Mouse (Mus musculus) v-Abl transformed pro-B cells (cell line): ENCODE data around the gene Aig1.
"Not testable (repeated sequence)": the region's sequence is repeated elsewhere in the genome, so short reads cannot be mapped to it uniquely, and the experiment has no call there.

Experiments used
- in situ Hi-C, 2 experiments: fragments of 400-800 bp; cut with MboI; formaldehyde crosslinking; loops; one replicate each; pipeline ENCODE4 v1.15.1; 2025; ENCODE audit not compliant: unreplicated experiment in 2 of 2

Aig1 gene

DNA sequence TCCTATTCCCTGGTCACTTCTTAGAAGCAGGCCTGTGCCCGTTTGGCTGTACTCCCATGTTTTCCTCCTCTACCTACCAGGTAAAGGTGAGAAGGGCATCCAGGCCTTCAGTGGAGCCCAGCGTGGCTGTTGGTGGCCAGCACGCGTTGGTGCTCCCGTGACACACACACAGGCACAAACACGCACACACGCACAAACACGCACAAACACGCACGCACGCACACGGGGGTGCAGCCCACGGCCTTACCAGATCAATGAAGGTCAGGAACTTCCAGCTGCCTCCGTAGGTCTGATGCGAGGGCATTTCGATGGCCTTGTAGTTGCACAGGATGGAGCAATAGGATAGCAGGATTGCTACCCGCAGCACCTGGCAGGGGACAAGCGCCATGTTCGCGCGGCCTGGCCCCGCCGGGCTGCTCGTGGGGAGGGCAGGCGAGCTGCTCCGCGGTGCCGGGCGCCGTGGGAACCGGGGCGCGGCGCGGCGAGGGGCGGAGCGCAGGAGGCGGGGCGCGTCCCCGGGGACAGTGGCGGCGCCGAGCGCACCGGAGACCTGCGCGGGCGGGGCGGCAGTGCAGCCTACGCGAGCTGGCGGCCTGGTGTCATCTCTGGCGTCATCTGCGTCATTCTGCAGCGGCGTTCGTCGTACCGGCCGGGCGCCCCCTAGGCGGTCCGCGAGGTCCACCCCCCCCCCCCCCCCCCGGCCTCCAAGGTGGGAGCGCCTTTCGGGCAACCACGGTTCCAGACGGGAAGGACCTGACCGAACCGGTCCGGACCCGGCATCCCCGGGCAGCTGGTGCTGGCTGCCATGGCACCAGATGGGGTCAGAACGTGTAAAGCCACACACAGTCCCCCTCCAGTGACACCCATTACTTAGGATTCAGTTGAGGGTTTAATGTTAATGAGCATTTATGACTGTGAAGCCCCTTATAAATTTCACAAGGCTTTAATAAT lies at the start of gene Aig1:
TSS of gene Aig1 (minus strand) at position 610 of the 951 bp plus-strand sequence.
- in situ Hi-C loops, result no loop called here

DNA sequence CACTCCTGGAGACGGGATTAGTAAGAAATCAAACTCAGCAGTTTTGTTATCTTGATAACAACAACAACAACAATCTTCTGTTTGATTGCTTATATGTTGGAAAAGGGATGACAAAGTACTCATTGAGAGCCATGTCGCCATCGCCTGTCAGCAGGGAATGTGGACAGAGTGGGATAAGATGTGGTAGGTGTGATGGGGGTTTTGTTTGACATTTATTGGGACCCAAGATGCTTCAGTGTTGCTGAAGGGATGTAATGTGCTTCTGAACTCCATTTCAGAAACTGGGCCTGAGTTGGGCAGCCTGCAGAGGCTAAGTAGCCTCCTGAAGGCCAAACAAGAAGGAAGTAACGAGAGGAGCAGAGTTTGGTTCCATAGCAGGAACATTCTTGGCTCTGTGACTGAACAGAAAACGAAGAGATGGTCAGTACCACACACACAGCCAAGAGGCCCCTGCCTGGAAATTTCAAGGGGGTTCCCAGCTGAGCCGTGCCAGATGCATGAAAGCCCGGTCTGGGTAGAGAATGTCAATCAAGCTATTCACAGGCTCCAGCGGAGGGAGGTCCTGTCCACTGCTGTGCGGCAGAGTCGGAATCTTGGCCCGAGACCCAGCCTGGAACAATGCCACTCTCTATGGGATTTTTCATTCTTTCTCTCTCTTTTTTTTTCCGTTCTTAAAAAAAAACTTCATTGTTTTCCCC lies 48.0 kb upstream of the Aig1 start:
- in situ Hi-C loops, result loop anchor here in 1 of 2 experiments (25.0 kb wide), 1 partner anchor 396 kb away; no protein-coding TSS in a partner anchor

DNA sequence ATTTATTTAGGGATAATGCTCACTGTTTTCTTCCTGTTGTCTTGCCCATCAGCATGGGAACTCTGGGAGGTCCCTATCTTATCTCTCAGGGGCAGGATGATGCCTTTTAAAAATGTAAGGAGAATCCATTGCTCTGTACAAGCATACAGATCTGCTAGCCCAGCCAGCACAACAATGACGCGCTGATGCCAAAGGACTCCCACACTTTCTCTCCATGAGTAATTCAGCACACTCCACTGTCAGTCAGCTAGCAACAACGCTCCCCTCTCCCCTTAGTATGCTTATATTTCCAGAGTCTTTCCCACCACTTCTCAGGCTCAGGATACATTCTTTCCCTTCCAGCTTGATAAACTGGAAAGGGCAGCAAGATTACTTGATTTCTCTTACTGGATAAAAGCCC lies 46.4 kb upstream of the Aig1 start:
- in situ Hi-C loops, result loop anchor here in 1 of 2 experiments (25.0 kb wide), 1 partner anchor 397 kb away; no protein-coding TSS in a partner anchor

- in situ Hi-C loops, result loop anchor here in 1 of 2 experiments (25.0 kb wide), 1 partner anchor 399 kb away; no protein-coding TSS in a partner anchor
Observed at GRCm38 (mm10) chr10:13913689-13914088, 44.9 kb upstream of the Aig1 start.

GRCm38 (mm10) chr10:13906261-13906741 lies 37.5 kb upstream of the Aig1 start:
- in situ Hi-C loops, result loop anchor here in 1 of 2 experiments (10.0 to 25.0 kb wide), 2 partner anchors 298 to 406 kb away; no protein-coding TSS in a partner anchor

DNA sequence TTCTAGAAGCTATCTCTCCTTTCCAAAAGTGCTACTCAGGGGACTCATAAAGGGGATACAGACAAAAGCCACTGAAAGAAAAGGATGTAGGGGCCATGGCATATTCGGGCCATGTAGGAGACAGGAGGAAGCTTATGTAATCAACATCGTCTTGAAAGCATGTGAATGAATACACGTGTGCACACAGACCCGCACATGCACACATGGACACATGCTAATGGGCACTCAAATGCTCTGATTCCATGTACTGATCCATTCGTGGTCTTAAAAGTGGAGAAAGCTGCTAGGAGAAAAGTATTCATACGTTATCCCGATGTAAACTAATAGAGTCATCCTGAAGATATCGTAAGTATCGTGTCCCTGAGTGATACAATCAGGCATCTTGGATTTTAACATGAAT lies 36.8 kb upstream of the Aig1 start:
- in situ Hi-C loops, result loop anchor here in 1 of 2 experiments (10.0 to 25.0 kb wide), 2 partner anchors 299 to 407 kb away; no protein-coding TSS in a partner anchor

DNA sequence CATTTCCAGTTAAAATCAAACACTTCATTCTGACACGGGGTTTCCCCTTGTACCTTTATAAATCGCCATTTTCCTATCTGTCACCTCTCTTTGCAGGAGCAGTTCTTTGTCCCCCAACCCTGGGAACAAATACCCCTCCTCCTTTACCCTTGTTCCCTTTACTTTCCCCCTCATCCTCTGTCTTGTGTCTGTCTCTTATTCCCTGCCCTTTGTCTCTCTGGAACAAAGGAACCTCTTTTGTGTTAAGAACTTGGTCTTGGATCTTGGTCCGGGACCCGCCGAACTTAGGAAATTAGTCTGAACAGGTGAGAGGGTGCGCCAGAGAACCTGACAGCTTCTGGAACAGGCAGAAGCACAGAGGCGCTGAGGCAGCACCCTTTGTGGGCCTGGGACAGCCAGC lies 24.0 kb upstream of the Aig1 start:
- in situ Hi-C loops, result not testable (repeated sequence)

GRCm38 (mm10) chr10:13882975-13883875 lies 14.4 kb upstream of the Aig1 start:
- in situ Hi-C loops, result loop anchor here in 1 of 2 experiments (10.0 kb wide), 1 partner anchor 442 kb away; no protein-coding TSS in a partner anchor

DNA sequence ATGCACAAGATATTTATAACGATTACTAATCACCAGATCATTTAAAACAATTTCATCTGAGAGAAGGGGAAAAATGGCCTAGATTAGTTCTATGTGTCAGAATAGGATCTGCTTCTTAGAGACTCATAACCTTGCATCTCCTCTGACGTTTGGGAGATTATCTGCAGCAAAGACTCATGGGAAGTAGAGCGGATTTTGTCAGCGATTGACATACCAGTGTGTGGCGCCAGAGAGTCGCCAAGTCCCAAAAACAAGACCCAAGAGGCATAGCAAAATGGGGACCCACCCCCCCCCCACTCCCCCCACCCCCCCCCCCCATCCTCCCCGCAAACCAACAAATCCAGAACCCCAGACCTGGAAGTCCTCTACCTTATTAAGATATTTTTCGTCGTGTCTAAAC lies 13.7 kb upstream of the Aig1 start:
- in situ Hi-C loops, result loop anchor here in 1 of 2 experiments (10.0 kb wide), 1 partner anchor 442 kb away; no protein-coding TSS in a partner anchor

- in situ Hi-C loops, result no loop called here
Observed at GRCm38 (mm10) chr10:13878696-13879095, 9.9 kb upstream of the Aig1 start.

- in situ Hi-C loops, result no loop called here
Observed at GRCm38 (mm10) chr10:13875038-13875420, 6.2 kb upstream of the Aig1 start.

DNA sequence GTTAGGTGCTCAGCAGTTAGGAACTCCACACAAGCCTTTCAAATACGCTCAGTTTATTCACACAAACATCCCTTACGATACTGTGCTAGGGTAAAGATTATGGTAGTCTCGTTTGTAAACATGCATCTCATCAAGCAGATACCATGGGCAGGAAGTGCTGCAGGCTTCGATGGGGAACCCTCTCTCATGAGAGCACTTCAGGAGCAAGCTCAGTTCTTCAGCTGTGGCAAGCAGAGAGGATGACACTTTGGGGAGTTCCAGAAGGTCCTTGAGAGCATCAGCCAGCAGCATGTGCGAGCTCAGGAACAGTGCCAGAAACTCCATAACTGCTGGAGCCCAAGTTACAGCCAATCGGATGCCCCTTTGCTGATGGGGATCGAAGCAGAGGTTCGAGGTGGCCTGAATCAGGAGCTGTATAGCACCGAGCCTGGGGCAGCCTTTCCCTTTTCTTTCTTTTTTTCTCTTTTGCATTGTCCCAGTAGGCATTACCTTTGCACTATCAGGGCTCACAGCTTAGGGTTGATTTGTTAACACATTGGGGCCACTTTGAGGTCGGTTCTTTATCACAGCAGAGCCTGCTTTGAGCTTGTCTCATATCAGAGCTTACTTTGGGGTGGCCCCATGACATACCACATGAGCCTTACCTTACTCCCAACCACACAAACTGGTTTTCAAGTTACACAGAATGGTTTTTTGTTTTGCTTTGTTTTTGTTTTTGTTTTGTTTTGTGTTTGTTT lies 5.7 kb upstream of the Aig1 start:
- in situ Hi-C loops, result no loop called here

DNA sequence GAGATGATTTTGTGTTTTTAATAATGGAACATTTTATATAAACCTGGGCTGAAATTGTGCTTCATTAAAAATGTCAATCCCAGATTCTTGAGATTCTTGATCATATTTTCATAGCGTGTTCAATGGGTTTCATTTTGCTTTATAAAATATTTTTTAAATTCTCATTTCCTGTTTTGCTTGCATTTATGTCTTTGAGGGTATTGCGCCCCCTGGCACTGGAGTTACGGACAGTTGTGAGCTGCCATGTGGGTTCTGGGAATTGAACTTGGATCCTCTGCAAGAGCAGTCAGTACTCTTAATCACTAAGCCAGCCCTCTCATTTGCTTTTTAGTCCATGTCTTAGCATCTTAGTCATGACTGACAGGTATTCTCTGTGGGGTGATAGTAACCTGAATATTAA lies 1.8 kb upstream of the Aig1 start:
- in situ Hi-C loops, result no loop called here

DNA sequence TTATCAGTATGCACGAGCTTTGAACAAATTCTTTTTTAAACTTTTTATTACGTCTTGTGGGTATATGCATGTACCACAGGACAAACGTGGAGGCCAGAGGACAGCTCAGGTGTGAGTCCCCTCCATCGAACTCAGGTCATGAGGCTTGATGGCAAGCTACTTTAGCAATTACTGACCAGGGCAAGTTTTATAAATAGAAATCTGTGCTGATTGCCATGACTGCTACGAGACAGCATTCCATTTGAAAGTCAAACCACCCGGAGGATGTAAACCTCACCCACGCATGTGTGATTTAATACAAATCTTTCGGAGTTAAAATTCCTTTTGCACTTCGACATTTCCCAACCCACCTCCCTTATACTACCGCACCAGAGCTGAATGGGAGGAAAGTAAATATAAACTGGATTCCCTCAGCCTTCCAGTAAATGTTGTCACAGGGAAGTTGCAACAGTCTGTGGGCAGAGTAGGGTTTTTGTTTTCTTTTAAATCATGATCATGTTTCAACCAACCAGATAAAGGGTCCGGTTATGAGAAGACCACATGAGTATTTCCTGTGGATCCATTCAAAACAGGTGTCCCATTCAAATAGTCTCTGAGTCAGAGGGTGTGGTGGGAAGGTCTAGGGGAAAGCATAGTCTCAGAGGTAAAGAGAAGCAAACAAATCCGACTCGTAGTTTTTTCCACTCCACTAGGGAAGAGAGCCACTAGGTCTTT lies 699 bp upstream of the Aig1 start:
- in situ Hi-C loops, result no loop called here

DNA sequence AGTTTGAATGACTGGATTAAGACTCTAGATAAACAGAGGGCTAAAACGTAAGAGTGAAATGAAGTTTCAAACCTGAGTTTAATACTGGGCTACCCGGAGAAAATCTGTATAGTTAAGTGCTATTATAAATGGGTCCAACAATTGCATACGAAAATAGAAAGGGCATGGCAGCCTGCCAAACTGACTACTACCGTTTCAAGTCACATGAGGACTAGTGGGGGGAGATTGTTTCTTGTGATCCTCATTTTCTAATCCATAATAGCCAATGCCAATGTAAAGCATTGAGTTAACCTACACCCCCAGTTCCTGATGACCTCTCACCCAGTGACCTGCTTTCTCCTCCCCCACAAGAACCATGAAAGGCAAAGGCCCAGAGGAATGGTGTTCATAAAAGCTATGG lies 2.4 kb downstream of the Aig1 start:
- in situ Hi-C loops, result no loop called here

- in situ Hi-C loops, result no loop called here
Observed at GRCm38 (mm10) chr10:13861115-13861909, 7.5 kb downstream of the Aig1 start.

DNA sequence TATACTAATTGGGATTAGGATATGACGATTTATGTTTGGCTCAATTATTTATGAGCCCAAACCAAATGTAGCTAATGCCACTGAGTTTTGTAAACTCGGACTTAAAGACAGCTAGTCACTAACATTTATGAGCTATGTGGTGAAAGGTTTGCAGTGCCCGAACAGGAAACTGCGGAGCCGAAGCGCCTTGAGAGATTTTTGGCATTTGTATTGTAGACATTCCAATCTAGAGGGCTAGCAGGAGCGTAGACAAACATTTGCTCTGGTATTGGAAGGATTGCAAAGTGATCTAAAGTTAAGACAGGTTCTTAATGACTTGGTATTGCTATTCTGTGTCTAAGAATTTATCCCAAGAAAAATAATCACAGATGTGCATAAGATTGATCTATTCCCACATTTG lies 12.3 kb downstream of the Aig1 start:
- in situ Hi-C loops, result no loop called here

GRCm38 (mm10) chr10:13855969-13856368 lies 12.8 kb downstream of the Aig1 start:
- in situ Hi-C loops, result no loop called here
